7 mouse cellular contexts compared by ENCODE assay signal in genomic region chr4:138000682-138001081, GRCm38 (mm10). TPM values are rescaled to one million over a fixed set of nuclear protein-coding genes. Genes with fewer than 3 reads are reported as not detected.
A peak's percentile ranks its signal among the peaks of the same experiment; 100 is the strongest.
DNase-seq lines count a peak whose midpoint lies in the region; ATAC-seq and TF ChIP-seq lines count a peak whose summit lies in the region.

No protein-coding gene starts in this region.

- no peak overlapping the region for H3K9ac ChIP-seq in liver, embryonic 12.5 days
- H3K9ac ChIP-seq in heart, adult 2 months (ENCODE audit: low read depth, low read length), result no peak overlapping the region
- no peak overlapping the region for H3K9ac ChIP-seq in limb, embryonic 15.5 days
- H3K9ac ChIP-seq in liver, embryonic 11.5 days (ENCODE audit: low read depth, low read length), result no peak overlapping the region

- H3K9me3 ChIP-seq in liver, embryonic 12.5 days (replicated peaks), result no peaks in the 10 kb centered on the region
- no peaks in the 10 kb centered on the region for H3K9me3 ChIP-seq in limb, embryonic 15.5 days
- H3K9me3 ChIP-seq in liver, embryonic 11.5 days (ENCODE audit: control insufficient read depth, low read length), result no peaks in the 10 kb centered on the region

- peaks cover 27% of the 10 kb centered on the region for H3K4me1 ChIP-seq in liver, embryonic 12.5 days
- peaks cover 4% of the 10 kb centered on the region for H3K4me1 ChIP-seq in heart, adult 2 months (ENCODE audit: control insufficient read depth, insufficient read depth, low read length)
- peaks cover 20% of the 10 kb centered on the region for H3K4me1 ChIP-seq in limb, embryonic 15.5 days
- H3K4me1 ChIP-seq in liver, embryonic 11.5 days (replicated peaks; ENCODE audit: control insufficient read depth, insufficient read depth, low read length), result peaks cover 7% of the 10 kb centered on the region

- no peak overlapping the region for H3K27ac ChIP-seq in liver, embryonic 12.5 days
- no peak overlapping the region for H3K27ac ChIP-seq in heart, adult 2 months
- peak overlapping the region; percentile 7; the same call in 1 of the 2 replicates for H3K27ac ChIP-seq in limb, embryonic 15.5 days
- no peak overlapping the region for H3K27ac ChIP-seq in liver, embryonic 11.5 days (ENCODE audit: low read depth, low read length)

- ATAC-seq in liver, embryonic 12.5 days, result no peak
- ATAC-seq in limb, embryonic 15.5 days (ENCODE audit: insufficient number of reproducible peaks, low FRiP score, low TSS enrichment, low read depth), result no peak
- ATAC-seq in erythroblast, adult 5-6 weeks (replicated peaks; ENCODE audit: low FRiP score, poor library complexity, severe bottlenecking), result no peak
- no peak for ATAC-seq in liver, embryonic 11.5 days (replicated peaks; ENCODE audit: low FRiP score)

- H3K36me3 ChIP-seq in liver, embryonic 12.5 days, result peaks cover 88% of the 10 kb centered on the region
- peaks cover 2% of the 10 kb centered on the region; the same call in 1 of the 2 replicates for H3K36me3 ChIP-seq in heart, adult 2 months (ENCODE audit: control insufficient read depth, insufficient read depth, low read length)
- H3K36me3 ChIP-seq in limb, embryonic 15.5 days, result peaks cover 57% of the 10 kb centered on the region
- H3K36me3 ChIP-seq in liver, embryonic 11.5 days (ENCODE audit: control insufficient read depth, insufficient read depth, low read length), result peaks cover 32% of the 10 kb centered on the region

- no peaks in the 10 kb centered on the region; the same call in 1 of the 2 replicates for H3K79me2 ChIP-seq in heart, adult 2 months (replicated peaks; ENCODE audit: control insufficient read depth, insufficient read depth, low read length)

- intact Hi-C loops in heart, adult 2 months (cut with DNase I), result no loop called here

- peak; percentile 28 for DNase-seq in liver
- peak; percentile 59 to 79 for DNase-seq in cerebellum, postnatal 25 days
- DNase-seq in heart, adult 2 months, result peak; percentile 43 to 47
- no peak for DNase-seq in liver, embryonic 11.5 days (ENCODE audit: low spot score)

- H3K4me2 ChIP-seq in liver, embryonic 12.5 days, result no peak overlapping the region
- H3K4me2 ChIP-seq in limb, embryonic 15.5 days, result no peak overlapping the region
- no peak overlapping the region for H3K4me2 ChIP-seq in liver, embryonic 11.5 days

- no peak overlapping the region for H3K4me3 ChIP-seq in liver, embryonic 12.5 days
- H3K4me3 ChIP-seq in heart, adult 2 months, result no peak overlapping the region
- H3K4me3 ChIP-seq in limb, embryonic 15.5 days, result no peak overlapping the region
- H3K4me3 ChIP-seq in liver, embryonic 11.5 days (ENCODE audit: low read depth, low read length), result no peak overlapping the region

- 72% methylated on average over 7 of the region's 7 CpGs for WGBS in liver, embryonic 12.5 days (ENCODE audit: insufficient replicate concordance)
- WGBS in heart, adult 2 months, result 7% methylated on average over 7 of the region's 7 CpGs
- 17% methylated on average over 7 of the region's 7 CpGs for WGBS in limb, embryonic 15.5 days
- WGBS in liver, embryonic 11.5 days, result 71% methylated on average over 7 of the region's 7 CpGs

- no peak for TF ChIP-seq CTCF in heart, adult 2 months (IDR thresholded peaks at IDR 0.05)

- no peak for TF ChIP-seq POLR2A in heart, adult 2 months (IDR thresholded peaks at IDR 0.05; ENCODE audit: insufficient read depth, low read depth, low read length)

- no peaks in the 10 kb centered on the region for H3K27me3 ChIP-seq in liver, embryonic 12.5 days (replicated peaks)
- no peaks in the 10 kb centered on the region for H3K27me3 ChIP-seq in heart, adult 2 months (ENCODE audit: control insufficient read depth, insufficient read depth, low read length)
- H3K27me3 ChIP-seq in limb, embryonic 15.5 days, result no peaks in the 10 kb centered on the region
- H3K27me3 ChIP-seq in liver, embryonic 11.5 days (replicated peaks; ENCODE audit: control insufficient read depth, insufficient read depth, low read length), result no peaks in the 10 kb centered on the region

- TF ChIP-seq EP300 in heart, adult 2 months (IDR thresholded peaks at IDR 0.05; ENCODE audit: insufficient read depth, low read depth, low read length), result no peak

RNA-seq across cellular contexts. Expression of gene Eif4g3, which starts 7.9 kb away (rescaled TPM):
- polyA plus RNA-seq in liver, embryonic 12.5 days (2016; fragmentation: Nextera tagmentation; extraction: Ambion mirVana), result 15.2 and 15.8 TPM in 2 replicates
- total RNA-seq in heart, adult 2 months (2021), result 10 to 100 TPM; 39.7 to 43.7 TPM
- 24.8 and 29.1 TPM in 2 replicates for polyA plus RNA-seq in heart, adult 2 months (2012; rRNA removed)
- polyA plus RNA-seq in limb, embryonic 15.5 days (2015; fragmentation: Nextera tagmentation; extraction: Ambion mirVana), result 27.1 and 29.1 TPM in 2 replicates
- total RNA-seq in erythroblast, adult 5-6 weeks (2015; ENCODE audit: low replicate concordance), result 21.1 and 23.6 TPM in 2 replicates
- 11.3 and 14.2 TPM in 2 replicates for total RNA-seq in erythroblast, adult 5-6 weeks (2017; ENCODE audit: low replicate concordance)
- polyA plus RNA-seq in liver, embryonic 11.5 days (2014; fragmentation: Nextera tagmentation; extraction: Ambion mirVana), result 26.2 and 28.3 TPM in 2 replicates
